Mouse (Mus musculus): ENCODE measurements around the gene Pcdh15. TPM values are rescaled to one million over a fixed set of nuclear protein-coding genes. Genes with fewer than 3 reads are reported as not detected.

The Pcdh15 gene
- total RNA-seq, 2 experiments from 2014 or later: 0.37 to 0.39 TPM

- DNase-seq (ENCODE audit: low spot score in 2 of 2): no peak
Measured at GRCm38 (mm10) chr10:73805069-73805468, 705.9 kb downstream of the Pcdh15 start.

DNA sequence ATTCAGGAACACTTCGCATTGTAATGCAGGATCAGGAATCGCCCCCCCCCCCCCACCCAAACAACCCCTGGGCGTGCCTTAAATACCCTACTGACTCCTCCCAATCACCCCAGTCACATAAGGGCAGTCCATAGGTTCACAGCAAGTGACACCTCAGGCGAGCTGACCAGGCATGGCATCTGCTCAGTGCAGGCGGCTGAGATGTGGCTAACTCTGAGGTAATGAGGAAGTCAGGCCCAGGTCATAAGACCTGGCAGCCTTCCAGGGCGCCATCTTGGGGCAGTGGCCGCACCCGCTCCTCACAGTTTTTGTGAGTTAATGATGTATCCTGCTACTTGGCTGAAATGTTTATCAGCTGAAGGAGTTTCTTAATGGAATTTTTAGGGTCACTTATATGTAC, 713.2 kb downstream of the Pcdh15 start:
- DNase-seq (ENCODE audit: low spot score in 2 of 2): no peak

- no peak for DNase-seq (ENCODE audit: low spot score in 2 of 2)
Measured at GRCm38 (mm10) chr10:73821657-73822583, 722.8 kb downstream of the Pcdh15 start.

DNA sequence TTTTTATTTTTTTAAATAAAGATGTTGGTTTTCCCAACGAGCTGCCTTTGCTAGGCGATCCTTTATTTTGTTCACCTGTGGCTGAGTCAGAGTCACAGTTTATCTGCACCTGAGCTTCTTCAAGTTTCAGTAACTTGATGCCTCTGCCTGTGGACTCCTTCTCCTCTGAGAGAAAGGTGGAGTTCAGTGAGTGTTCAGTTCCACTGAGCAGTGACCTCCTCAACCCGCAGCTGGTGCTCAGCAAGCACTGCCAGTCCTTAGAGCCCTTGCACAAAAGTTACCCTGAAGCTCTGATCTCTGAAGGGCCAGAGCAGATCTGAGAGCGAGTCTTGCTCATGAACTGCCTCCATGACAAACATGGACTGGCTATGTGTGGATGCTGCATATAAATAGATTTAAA, 724.1 kb downstream of the Pcdh15 start:
- DNase-seq (ENCODE audit: low spot score in 2 of 2): no peak

DNA sequence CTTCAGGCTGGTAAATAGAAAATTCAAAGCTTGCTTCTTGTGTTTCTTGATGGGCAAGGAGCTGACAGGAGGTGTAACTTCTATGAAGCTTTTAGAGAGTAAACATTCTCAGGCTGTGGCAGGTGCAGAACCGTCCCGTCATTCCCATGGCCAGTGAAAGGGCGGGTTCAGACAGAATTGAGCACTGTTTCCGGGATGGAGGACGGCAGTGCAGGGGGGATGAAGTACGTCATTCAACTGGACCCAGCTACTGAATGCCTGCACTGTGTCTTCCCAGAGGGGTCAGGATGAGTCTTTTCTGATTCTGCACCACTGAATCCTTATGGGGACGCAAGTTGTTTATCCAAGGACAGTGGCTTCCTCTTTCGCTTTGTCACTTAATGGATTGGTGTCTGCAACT, 727.2 kb downstream of the Pcdh15 start:
- no peak for DNase-seq (ENCODE audit: low spot score in 2 of 2)

DNA sequence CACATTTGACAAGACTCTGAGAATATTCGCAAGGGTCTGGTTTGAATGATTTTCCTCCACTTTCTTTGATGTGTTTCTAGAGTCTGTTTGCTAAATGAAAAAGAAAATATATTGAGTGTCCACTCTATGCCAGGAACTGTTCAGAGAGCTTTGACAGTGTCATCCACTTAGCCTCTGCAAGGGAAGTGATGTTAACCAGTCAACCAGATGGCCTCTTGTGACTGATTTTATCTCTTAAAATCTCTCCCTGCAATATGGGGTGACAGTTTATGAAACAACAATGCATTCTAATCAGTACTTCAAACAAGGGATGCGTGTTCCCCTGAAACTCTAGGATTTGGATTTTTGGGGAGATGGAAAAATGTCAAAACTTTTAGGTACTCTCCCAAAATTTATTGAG, 729.6 kb downstream of the Pcdh15 start:
- no peak for DNase-seq (ENCODE audit: low spot score in 2 of 2)

DNA sequence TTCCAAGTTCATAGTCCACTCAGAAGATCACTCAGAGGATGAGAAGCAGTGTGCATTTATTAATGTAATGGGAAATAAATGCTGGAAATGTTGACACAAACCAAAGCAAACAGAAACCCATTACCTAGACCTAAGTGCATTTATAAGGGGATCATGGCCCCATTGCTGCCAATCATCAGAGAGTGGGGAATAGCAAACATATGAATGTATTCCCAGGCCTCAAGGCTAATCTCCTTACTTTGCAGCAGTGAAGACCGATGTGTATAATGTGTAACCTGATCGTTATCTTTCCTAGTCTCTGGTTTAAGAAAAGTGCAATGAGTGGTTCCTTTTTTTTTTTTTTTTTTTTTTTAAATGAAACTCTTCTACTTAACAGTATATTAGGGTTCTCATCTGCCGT, 745.9 kb downstream of the Pcdh15 start:
- DNase-seq (ENCODE audit: low spot score in 2 of 2): no peak

DNA sequence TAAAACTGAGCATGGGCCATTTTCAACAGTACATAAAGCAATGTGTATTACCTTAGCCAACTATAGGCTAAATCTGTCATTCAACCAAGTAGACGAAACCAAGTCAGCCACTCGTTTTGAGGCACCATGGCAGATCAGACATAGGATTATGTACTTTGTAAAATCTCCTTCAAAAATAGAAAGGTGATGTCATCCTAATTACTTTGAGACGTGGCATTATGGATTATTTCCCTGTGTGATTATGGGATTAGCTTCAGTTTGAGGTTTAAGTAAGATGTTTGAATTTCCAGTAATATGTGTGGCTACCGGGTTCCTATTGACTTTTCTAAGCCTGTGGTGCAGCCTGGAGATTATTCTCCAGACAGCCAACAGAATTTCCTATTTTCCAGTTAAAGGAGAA, 763.0 kb downstream of the Pcdh15 start:
- no peak for DNase-seq (ENCODE audit: low spot score in 2 of 2)

DNA sequence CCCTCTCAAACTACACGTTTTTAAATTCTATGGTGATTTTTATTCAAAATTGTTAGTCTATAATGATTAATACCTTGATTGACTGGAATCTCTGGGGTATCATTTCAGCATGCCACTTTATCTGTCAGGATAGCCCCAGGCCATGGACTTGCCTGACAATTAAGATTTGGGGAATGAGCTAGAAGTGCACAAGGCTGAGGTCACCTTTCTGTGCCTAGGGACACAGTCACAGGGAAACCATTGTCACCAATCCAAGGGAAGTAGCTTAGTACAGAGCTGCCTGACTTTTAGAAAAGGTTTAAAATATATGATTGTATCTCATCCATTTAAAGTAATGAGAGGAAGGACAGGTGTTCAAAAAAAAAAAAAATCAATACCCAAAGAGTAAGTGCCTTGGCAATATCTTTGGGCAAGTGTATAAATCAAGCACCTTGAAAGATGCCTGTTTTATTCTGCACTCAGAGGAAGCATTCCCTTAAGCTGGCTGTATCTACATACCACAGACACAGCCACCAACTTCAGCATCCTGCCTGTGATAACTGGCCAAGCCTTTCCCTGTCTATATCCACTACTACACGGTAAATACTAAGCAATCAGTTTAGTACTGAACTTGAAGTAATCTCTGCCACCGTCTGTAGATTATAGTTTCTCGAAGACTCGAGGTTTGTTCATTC, 779.0 kb downstream of the Pcdh15 start:
- no peak for DNase-seq (ENCODE audit: low spot score in 2 of 2)

- no peak for DNase-seq (ENCODE audit: low spot score in 2 of 2)
Measured at GRCm38 (mm10) chr10:73878729-73879067, 779.6 kb downstream of the Pcdh15 start.

DNA sequence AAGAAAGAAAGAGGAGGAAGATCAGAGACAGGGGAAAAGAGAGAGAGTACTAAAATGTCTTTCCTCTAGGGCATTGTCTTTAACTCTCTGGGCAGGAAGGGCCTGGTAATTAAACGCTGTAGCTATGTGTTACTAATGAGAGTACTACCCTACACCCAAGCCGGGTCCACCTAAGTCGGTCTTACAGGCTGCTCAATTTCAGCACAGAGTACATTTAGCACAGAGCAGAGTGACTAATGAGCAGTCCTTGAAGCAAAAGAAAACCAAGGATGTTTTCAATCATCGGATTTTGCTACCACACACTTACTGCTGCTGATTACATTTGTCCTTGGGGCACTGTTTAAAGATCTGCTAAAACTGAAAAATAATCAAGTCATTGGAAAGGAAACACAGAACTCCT, 788.6 kb downstream of the Pcdh15 start:
- no peak for DNase-seq (ENCODE audit: low spot score in 2 of 2)

DNA sequence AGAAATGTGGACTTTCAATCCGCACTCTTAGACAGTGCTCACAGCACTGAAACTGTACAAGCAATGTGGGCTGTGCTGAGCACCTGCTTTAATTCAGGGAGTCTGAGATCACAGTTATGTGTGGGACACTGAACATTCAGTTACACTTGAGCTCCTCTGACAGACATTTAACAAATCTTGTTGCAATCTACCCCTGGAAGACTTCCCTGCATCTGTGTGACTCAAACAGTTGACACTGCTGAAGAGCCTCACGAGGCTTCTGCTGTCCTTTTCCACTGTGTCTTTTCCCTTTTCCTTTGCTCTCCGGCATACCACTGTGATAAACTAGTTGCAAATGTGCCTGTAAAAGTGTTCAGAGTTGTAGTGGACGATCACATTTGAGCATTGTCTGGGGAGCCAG, 793.1 kb downstream of the Pcdh15 start:
- DNase-seq (ENCODE audit: low spot score in 2 of 2): no peak

- DNase-seq (ENCODE audit: low spot score in 2 of 2): no peak
Measured at GRCm38 (mm10) chr10:73896086-73896607, 797.0 kb downstream of the Pcdh15 start.

- DNase-seq (ENCODE audit: low spot score in 2 of 2): no peak
Measured at GRCm38 (mm10) chr10:73899165-73899564, 800.0 kb downstream of the Pcdh15 start.

GRCm38 (mm10) chr10:73907626-73908025, 808.5 kb downstream of the Pcdh15 start:
- DNase-seq (ENCODE audit: low spot score in 2 of 2): no peak

GRCm38 (mm10) chr10:73908568-73908967, 809.4 kb downstream of the Pcdh15 start:
- DNase-seq (ENCODE audit: low spot score in 2 of 2): no peak

- no peak for DNase-seq (ENCODE audit: low spot score in 2 of 2)
Measured at GRCm38 (mm10) chr10:73915170-73915569, 816.0 kb downstream of the Pcdh15 start.

DNA sequence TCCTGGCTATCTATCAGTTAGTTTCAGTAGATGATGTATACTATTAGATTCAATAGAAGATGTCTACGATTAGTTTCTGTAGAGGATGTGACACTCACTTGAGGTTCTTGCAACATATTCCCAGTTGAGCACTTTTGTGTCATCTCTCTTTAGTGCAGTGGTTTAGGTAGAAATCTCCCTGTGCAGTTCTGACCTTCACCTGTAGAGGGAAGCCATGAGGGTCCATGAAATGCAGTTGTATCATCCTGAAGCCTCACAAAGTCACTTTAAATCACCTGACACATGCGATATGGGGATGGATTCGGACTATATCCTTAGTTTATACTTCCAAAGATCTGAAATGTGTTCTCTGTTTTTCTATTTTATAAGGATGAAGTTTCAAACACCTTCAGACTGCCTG, 822.4 kb downstream of the Pcdh15 start:
- no peak for DNase-seq (ENCODE audit: low spot score in 2 of 2)

- no peak for DNase-seq (ENCODE audit: low spot score in 2 of 2)
Measured at GRCm38 (mm10) chr10:73928672-73929071, 829.5 kb downstream of the Pcdh15 start.

DNA sequence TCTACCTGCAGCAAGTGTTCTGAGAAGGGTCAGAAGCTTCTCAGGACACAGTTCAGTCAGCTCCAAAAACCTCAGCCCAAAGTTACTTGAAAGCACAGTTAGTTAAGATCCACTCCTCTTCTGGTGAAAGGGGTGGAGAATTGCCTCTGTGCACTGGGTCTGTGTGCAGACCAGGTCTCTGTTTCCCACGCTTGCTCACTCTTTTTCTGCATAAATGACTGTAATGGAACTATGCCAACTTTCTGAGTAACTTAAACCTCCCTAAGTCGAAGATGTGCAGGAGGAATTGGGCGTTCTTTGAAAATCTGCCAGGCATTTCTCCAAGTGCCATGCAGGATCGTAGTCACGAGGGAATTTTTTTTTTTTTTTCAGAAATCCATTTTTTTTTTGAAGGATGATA, 830.6 kb downstream of the Pcdh15 start:
- no peak for DNase-seq (ENCODE audit: low spot score in 2 of 2)

DNA sequence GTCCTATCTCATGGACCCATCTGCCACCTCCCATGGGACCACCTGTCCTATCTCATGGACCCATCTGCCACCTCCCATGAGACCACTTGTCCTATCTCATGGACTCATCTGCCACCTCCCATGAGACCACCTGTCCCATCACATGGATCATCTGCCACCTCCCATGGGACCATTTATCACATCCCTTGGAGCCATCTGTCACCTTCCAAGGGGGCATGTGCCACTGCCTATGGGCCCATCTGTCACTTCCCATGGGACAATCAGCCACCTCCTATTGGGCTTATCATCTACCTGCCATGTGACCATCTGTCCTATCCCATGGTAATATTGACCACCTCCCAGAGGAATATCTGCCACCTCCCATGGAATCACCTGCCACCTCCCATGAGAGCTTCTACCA, 832.0 kb downstream of the Pcdh15 start:
- no peak for DNase-seq (ENCODE audit: low spot score in 2 of 2)

DNA sequence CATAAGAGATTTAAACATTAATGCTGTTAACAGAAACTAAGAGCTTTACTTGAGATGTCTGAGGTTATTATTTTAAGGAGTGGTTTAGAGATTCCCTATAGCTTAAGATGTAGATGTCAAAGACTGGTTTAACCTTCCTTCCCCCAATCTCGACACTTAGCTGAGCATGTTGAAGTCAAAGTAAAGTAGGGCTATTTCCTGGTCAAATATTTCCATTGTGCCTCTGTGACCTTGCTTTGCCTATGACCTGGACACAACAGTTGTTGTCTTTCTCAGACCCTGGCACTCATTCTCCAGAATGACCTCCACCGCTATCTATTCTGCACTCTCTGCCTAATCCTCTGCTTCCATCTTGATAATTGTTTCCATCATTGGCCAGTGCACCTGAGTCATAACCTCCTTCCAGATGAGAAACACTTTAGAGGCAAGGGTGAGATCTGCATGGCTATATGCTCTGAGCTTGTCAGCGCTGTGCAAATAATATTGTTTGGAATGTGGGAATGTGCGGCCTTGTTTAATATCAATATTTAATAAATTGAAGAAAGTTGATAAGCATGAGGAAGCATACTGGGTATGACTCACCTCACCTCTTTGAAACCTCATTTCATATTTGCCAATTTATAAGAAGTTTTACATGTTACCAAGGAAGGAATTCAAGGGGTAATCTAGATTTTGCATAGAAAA, 833.0 kb downstream of the Pcdh15 start:
- no peak for DNase-seq (ENCODE audit: low spot score in 2 of 2)
